Mouse (Mus musculus) stomach, embryonic 16.5 days (tissue): ENCODE data around the gene Kbtbd2. TPM values are rescaled to one million over a fixed set of nuclear protein-coding genes. Genes with fewer than 3 reads are reported as not detected.

Experiments used
- ATAC-seq: fragments of 200-750 bp; cut with Nextera tagmentation; 2 replicates; pipeline ENCODE4 v1.8.0; 2017; ENCODE audit warnings: moderate number of reproducible peaks, moderate TSS enrichment; ENCODE audit not compliant: insufficient read depth, low FRiP score
- H3K27ac ChIP-seq: fragments of 300-500 bp; sonication (generic); 2 replicates; pipeline ENCODE4 v1.5.1; 2014; ENCODE audit warnings: low read length
- H3K27me3 ChIP-seq: fragments of 300-500 bp; sonication (generic); 2 replicates; pipeline ENCODE4 v1.6.1; 2014; ENCODE audit warnings: low read length, control low read depth, mixed read lengths; ENCODE audit not compliant: control insufficient read depth, insufficient read depth
- H3K36me3 ChIP-seq: fragments of 300-500 bp; sonication (generic); 2 replicates; pipeline ENCODE4 v1.6.1; 2014; ENCODE audit warnings: low read length; ENCODE audit not compliant: control insufficient read depth, insufficient read depth
- H3K4me1 ChIP-seq: fragments of 300-500 bp; sonication (generic); 2 replicates; pipeline ENCODE4 v1.6.1; 2014; ENCODE audit warnings: low read length, control low read depth, mixed read lengths; ENCODE audit not compliant: control insufficient read depth, insufficient read depth
- H3K4me2 ChIP-seq: fragments of 300-500 bp; sonication (generic); 2 replicates; pipeline ENCODE4 v1.6.1; 2014; ENCODE audit warnings: low read depth, low read length, mixed read lengths
- H3K4me3 ChIP-seq: fragments of 300-500 bp; sonication (generic); replicated peaks from 2 replicates; pipeline ENCODE4 v1.5.1; 2014; ENCODE audit warnings: mild to moderate bottlenecking, low read length
- H3K9ac ChIP-seq: fragments of 300-500 bp; sonication (generic); 2 replicates; pipeline ENCODE4 v1.6.1; 2014; ENCODE audit warnings: low read length
- H3K9me3 ChIP-seq: fragments of 300-500 bp; sonication (generic); replicated peaks from 2 replicates; pipeline ENCODE4 v1.6.1; 2016; ENCODE audit warnings: low read length, control low read depth; ENCODE audit not compliant: control insufficient read depth
- WGBS: fragments of 180-500 bp; shearing (Covaris S2); extraction: QIAGEN DNeasy Blood & Tissue Kit; methylation state at CpG from one replicate; pipeline ENCODE4 v1.1.7; 2014; 5-methylcytosine and 5-hydroxymethylcytosine counted together
- polyA plus RNA-seq: library from polyadenylated mRNA; unstranded; fragments of >200 nt; fragmentation: Nextera tagmentation; extraction: Ambion mirVana; gene quantifications from 2 replicates; pipeline ENCODE4 v1.2.1, GENCODE M21; 2015

Gene Kbtbd2
- polyA plus RNA-seq = 22.6 and 24.0 TPM in 2 replicates

DNA sequence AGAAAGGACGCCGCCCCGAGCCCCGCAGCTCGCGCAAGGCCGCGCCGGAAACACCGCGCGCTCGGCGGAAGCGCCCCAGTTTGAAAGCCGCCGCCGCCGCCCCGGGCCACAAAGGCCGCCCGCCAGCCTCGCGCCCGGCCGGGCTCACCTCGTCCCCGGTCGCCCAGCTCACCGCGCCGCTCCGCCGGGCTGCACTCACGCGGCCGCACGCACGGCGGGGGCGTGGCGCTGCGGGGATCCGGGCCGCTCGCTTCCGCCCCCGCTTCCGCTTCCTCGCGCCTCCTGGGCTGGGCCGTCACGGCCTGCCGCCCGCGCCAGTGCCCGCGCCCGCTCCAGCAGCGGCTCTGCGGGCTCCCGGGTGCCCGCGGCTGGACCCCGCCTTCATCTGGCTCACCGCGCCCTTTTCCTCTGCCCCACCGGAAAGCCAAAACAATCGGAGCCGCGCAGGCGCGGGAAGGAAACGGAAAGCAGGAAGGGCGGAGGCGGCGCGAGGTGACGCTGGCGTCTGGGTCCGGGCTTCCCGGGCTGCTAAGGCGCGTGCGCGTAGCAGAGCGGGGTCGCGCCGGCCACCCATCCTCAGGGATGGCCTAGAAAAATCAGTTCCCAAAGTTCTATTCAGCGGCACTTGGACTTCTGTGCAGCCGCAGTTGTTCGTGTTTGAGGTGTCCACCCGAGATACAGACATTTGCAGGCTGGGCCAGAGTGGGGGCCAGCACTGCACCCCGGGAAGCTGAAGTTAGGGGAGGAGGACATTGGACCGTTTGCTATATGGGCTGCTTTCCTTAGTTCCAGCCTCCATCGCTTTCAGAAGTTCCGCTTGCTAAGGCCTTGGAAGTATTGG lies at the start of gene Kbtbd2:
Gene Kbtbd2 (minus strand): TSS at position 503 of the 841 bp plus-strand sequence.
- Histone ChIP-seq H3K9me3 (no peaks in the 10 kb centered on the region), H3K4me2 (peak within 1 kb of the TSS; percentile 86), H3K27ac (peak within 1 kb of the TSS; percentile 100), H3K36me3 (no peaks in the 10 kb centered on the region), H3K4me1 (peaks cover 14% of the 10 kb centered on the region), H3K27me3 (no peaks in the 10 kb centered on the region), H3K9ac (peak within 1 kb of the TSS; percentile 97), H3K4me3 (peak within 1 kb of the TSS; percentile 84)
- WGBS = under 1% methylated on average over 97 of the region's 98 CpGs
- peak; percentile 96 for ATAC-seq

DNA sequence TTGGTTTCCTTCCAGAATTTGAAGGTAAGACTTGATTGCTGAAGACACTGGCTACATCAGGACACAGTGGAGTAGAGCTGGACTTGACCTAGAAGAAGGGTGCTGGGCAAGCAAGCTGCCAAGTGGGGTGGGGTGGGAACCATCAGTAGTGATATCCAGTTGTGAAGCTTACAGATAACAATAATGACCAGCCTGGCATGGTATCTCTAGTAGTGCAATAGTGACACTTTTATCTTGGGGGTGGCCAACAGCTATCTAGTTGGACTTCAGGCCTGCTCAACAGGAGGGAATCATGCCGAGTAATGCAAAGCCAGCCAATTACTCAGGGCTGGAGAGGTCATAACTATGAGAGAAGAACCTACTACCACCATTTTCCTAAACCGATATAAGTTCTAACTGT lies 46.8 kb upstream of the Kbtbd2 start:
- Histone ChIP-seq H3K27ac (no peak overlapping the region), H3K4me1 (no peaks in the 10 kb centered on the region), H3K9ac (no peak overlapping the region), H3K4me3 (no peak overlapping the region), H3K27me3 (no peaks in the 10 kb centered on the region), H3K9me3 (no peaks in the 10 kb centered on the region), H3K4me2 (no peak overlapping the region), H3K36me3 (no peaks in the 10 kb centered on the region)
- ATAC-seq = no peak
- 93% methylated on average over 2 of the region's 2 CpGs for WGBS

DNA sequence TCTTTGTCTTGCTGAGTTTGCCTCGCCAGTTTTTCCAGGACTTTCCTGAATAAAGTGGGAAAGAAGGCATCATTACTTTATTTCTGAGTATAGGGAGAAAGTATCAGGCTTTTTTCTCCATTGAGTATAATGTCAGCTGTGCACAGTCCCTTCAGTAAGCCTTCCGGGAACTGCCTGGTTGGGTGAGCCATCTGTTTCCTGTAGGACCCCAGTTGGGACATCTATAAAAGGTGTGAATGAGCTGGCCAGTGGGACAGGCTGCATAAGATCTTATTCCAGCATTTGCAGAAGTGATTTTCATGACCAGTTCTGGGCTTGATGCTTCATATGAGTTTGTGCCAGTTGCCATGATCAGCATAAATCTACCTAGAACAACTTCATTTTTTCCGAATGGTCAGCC lies 45.6 kb upstream of the Kbtbd2 start:
- Histone ChIP-seq H3K36me3 (no peaks in the 10 kb centered on the region), H3K27ac (no peak overlapping the region), H3K9me3 (no peaks in the 10 kb centered on the region), H3K4me1 (no peaks in the 10 kb centered on the region), H3K4me3 (no peak overlapping the region), H3K4me2 (no peak overlapping the region), H3K9ac (no peak overlapping the region), H3K27me3 (no peaks in the 10 kb centered on the region)
- WGBS = 81% methylated on average over 3 of the region's 3 CpGs
- no peak for ATAC-seq

DNA sequence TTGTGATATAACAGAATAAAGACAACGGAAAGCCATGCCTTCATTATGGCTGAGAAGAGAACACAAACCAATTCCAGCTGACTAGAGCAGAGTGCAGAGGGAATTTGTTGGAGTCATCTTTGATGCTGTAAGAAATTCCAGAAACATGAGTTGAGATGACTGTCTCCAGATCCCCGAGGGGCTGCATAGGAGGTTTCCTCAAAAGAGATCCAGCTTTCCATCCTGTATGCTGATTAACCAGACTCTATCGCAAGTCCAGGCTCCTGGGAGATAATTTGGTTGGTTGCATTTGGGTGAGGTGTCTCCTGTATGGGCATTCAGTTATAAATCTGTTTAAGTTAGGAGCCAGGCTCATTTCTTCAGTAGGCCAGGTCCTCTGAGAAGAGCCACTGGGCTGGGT lies 40.0 kb upstream of the Kbtbd2 start:
- no peak overlapping the region for H3K4me3 ChIP-seq
- H3K9me3 ChIP-seq = no peaks in the 10 kb centered on the region
- peaks cover 7% of the 10 kb centered on the region; the same call in 1 of the 2 replicates for H3K4me1 ChIP-seq
- ATAC-seq = no peak
- H3K36me3 ChIP-seq = 0 out of 2 replicates have a peak, but pooled peaks cover 2% of the 10 kb centered on the region
- no peak overlapping the region for H3K4me2 ChIP-seq
- peak overlapping the region; percentile 13; the same call in 1 of the 2 replicates for H3K9ac ChIP-seq
- 89% methylated on average over 3 of the region's 3 CpGs for WGBS
- no peaks in the 10 kb centered on the region for H3K27me3 ChIP-seq
- H3K27ac ChIP-seq = no peak overlapping the region

DNA sequence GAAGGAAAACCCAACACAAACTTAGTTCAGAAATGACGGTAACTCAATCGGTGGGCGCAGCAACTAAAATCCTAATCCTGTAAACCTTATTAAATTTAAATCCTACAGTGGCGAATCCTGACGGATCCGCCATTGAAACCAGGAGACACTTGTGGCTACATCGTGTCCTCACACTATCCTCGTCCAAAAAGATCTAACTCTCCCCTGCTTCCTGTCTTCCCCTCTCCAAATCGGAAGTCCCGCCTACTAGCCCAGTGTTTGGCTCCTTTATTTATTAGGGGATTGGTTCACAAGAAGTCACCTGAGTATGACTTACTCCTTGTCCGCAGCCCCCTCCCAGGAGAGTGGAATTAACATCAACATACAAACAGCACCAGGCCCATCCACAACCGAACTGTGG lies 39.6 kb upstream of the Kbtbd2 start:
- H3K9ac ChIP-seq = no peak overlapping the region
- H3K27me3 ChIP-seq = no peaks in the 10 kb centered on the region
- no peak overlapping the region for H3K27ac ChIP-seq
- no peak overlapping the region for H3K4me3 ChIP-seq
- 0 out of 2 replicates have a peak, but pooled peaks cover 2% of the 10 kb centered on the region for H3K36me3 ChIP-seq
- H3K4me2 ChIP-seq = no peak overlapping the region
- H3K9me3 ChIP-seq = no peaks in the 10 kb centered on the region
- 93% methylated on average over 12 of the region's 12 CpGs for WGBS
- no peak for ATAC-seq
- peaks cover 7% of the 10 kb centered on the region; the same call in 1 of the 2 replicates for H3K4me1 ChIP-seq

DNA sequence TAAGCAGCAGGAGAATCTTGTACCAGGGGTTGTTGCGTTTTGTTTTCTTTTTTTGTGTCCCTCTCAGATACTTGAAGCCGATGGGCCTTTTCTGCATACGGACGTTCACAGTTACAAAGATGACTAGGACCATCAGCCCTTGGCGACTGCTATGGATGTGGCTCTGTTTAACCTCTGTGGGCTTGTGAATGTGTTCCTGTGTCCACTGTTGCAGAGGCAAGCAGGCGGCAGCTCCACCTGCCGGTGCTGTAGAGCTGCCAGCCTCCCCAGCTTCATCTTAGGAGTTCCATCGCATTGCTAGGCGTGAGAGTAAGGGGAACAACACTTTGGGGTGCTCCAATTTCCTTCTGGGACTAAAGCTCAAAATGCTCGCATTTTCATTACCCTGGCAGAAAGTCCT lies 37.9 kb upstream of the Kbtbd2 start:
- no peak for ATAC-seq
- 90% methylated on average over 10 of the region's 10 CpGs for WGBS
- H3K27ac ChIP-seq = no peak overlapping the region

DNA sequence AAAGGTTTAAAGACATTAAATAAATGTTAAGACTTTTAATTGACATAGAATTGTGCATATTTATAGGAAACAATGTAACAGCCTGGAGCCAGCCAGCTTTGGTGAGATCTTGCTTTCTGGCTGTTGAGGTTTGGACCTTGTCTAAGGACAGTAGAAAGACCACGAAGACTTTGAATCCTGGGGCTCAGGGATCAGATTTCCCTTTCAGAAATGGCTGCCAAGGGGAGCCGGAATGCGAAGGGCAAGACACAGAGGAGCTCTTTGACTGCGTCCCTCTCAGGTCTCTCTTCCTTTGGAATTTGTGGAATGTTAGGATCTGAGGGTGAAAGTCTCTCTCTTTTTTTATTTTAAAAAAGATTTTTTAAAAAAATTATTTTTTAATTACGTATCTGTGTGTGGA lies 37.2 kb upstream of the Kbtbd2 start:
- H3K9ac ChIP-seq = no peak overlapping the region
- H3K36me3 ChIP-seq = 0 out of 2 replicates have a peak, but pooled peaks cover 2% of the 10 kb centered on the region
- no peak overlapping the region for H3K4me3 ChIP-seq
- H3K27me3 ChIP-seq = no peaks in the 10 kb centered on the region
- H3K4me2 ChIP-seq = no peak overlapping the region
- no peak overlapping the region for H3K27ac ChIP-seq
- ATAC-seq = no peak
- peaks cover 7% of the 10 kb centered on the region; the same call in 1 of the 2 replicates for H3K4me1 ChIP-seq
- H3K9me3 ChIP-seq = no peaks in the 10 kb centered on the region
- WGBS = 63% methylated on average over 5 of the region's 5 CpGs

More for the DNA sequence above, 37.9 kb upstream of the Kbtbd2 start:
- Histone ChIP-seq H3K9me3 (no peaks in the 10 kb centered on the region), H3K27me3 (no peaks in the 10 kb centered on the region), H3K4me3 (no peak overlapping the region), H3K4me1 (peaks cover 7% of the 10 kb centered on the region; the same call in 1 of the 2 replicates), H3K9ac (no peak overlapping the region), H3K4me2 (no peak overlapping the region), H3K36me3 (0 out of 2 replicates have a peak, but pooled peaks cover 2% of the 10 kb centered on the region)

DNA sequence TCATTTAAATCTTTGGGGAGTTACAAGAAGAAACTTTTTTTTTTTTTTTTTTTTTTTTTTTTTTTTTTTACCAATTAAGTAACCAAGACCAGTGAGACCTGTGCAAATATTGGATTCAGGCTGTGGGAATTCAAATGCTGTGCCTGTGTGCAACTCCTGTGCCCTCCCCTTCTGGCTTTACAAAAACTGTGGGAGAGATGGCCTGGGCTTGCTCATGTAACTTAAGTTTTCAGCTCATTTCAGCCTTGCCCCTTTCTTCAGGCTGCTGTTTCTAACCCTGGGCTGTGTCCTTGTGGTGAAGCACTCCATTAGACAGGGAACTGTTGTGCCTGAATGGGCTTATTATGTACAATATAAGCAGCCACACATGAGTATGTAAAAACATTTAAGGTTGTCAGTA lies 35.2 kb upstream of the Kbtbd2 start:
- Histone ChIP-seq H3K4me3 (peak overlapping the region; percentile 79), H3K36me3 (0 out of 2 replicates have a peak, but pooled peaks cover 2% of the 10 kb centered on the region), H3K9ac (peak overlapping the region; percentile 89), H3K27me3 (no peaks in the 10 kb centered on the region), H3K4me2 (peak overlapping the region; percentile 57), H3K9me3 (no peaks in the 10 kb centered on the region), H3K27ac (no peak overlapping the region), H3K4me1 (peaks cover 7% of the 10 kb centered on the region; the same call in 1 of the 2 replicates)
- ATAC-seq = no peak

DNA sequence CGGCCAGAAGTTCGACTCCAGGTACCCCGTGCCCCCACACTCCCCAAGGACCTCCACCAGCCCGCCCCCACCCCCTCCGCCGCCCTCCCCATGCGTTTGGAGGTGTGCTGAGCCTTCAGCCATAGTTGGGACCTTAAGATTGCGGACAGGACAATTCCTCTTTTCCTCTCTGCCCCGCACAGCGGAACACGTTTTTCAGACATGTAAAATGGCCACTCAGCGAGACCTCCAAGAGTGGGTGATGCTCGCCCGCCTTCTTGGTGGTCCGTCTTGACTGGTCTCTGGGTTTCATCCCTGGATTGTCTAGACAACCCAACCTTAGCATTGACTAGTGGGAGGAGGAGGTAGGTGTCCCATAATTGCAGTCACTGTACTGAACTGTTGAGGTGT lies 34.8 kb upstream of the Kbtbd2 start:
- Histone ChIP-seq H3K4me1 (peaks cover 7% of the 10 kb centered on the region; the same call in 1 of the 2 replicates), H3K36me3 (0 out of 2 replicates have a peak, but pooled peaks cover 2% of the 10 kb centered on the region), H3K9me3 (no peaks in the 10 kb centered on the region), H3K4me2 (peak overlapping the region; percentile 57), H3K9ac (peak overlapping the region; percentile 89), H3K27ac (peak overlapping the region; percentile 89), H3K4me3 (peak overlapping the region; percentile 79), H3K27me3 (no peaks in the 10 kb centered on the region)
- no peak; the same call in 1 of the 2 replicates for ATAC-seq
- WGBS = 2% methylated on average over 15 of the region's 15 CpGs
